Mouse (Mus musculus): ENCODE measurements around the gene Lmod1. TPM values are rescaled to one million over a fixed set of nuclear protein-coding genes. Genes with fewer than 3 reads are reported as not detected.
"Not testable (repeated sequence)": the region's sequence is repeated elsewhere in the genome, so short reads cannot be mapped to it uniquely, and the experiment has no call there.

Gene Lmod1
- polyA plus RNA-seq, 1 experiment from 2014 or later, result 0.41 TPM

GRCm38 (mm10) chr1:135381560-135381959 is 57.0 kb downstream of the Lmod1 start:
- WGBS, result 62% methylated on average over 6 of the region's 6 CpGs

GRCm38 (mm10) chr1:135384171-135384570 is 59.6 kb downstream of the Lmod1 start:
- no peak for ATAC-seq (replicated peaks)
- H3K9ac ChIP-seq, result no peak overlapping the region
- H3K9me3 ChIP-seq, result no peaks in the 10 kb centered on the region
- H3K36me3 ChIP-seq (replicated peaks), result peaks cover 49% of the 10 kb centered on the region
- H3K4me1 ChIP-seq, result no peaks in the 10 kb centered on the region
- H3K27ac ChIP-seq, result no peak overlapping the region
- no peaks in the 10 kb centered on the region for H3K27me3 ChIP-seq (replicated peaks)
- WGBS, result 96% methylated on average over 5 of the region's 5 CpGs
- no peak overlapping the region for H3K4me2 ChIP-seq
- H3K4me3 ChIP-seq, result no peak overlapping the region

More at GRCm38 (mm10) chr1:135381560-135381959, 57.0 kb downstream of the Lmod1 start:
- not testable (repeated sequence) for H3K27me3 ChIP-seq (replicated peaks); H3K27ac ChIP-seq; H3K4me2 ChIP-seq; H3K4me3 ChIP-seq; H3K9ac ChIP-seq; ATAC-seq (replicated peaks); H3K9me3 ChIP-seq; H3K4me1 ChIP-seq
- H3K36me3 ChIP-seq (replicated peaks), result peaks cover 29% of the 10 kb centered on the region

- no peak overlapping the region for H3K4me2 ChIP-seq
- H3K36me3 ChIP-seq (replicated peaks), result peaks cover 57% of the 10 kb centered on the region
- H3K9me3 ChIP-seq, result no peaks in the 10 kb centered on the region
- no peaks in the 10 kb centered on the region for H3K4me1 ChIP-seq
- no peaks in the 10 kb centered on the region for H3K27me3 ChIP-seq (replicated peaks)
- no peak overlapping the region for H3K27ac ChIP-seq
- WGBS, result 91% methylated on average over 9 of the region's 9 CpGs
- H3K9ac ChIP-seq, result no peak overlapping the region
- H3K4me3 ChIP-seq, result no peak overlapping the region
- no peak for ATAC-seq (replicated peaks)
These were observed 60.6 kb downstream of the Lmod1 start for GRCm38 (mm10) chr1:135385161-135385560.

GRCm38 (mm10) chr1:135399466-135399865 is 74.9 kb downstream of the Lmod1 start:
- H3K36me3 ChIP-seq (replicated peaks), result peaks cover 56% of the 10 kb centered on the region
- no peaks in the 10 kb centered on the region for H3K9me3 ChIP-seq
- H3K4me2 ChIP-seq, result no peak overlapping the region
- H3K4me1 ChIP-seq, result no peaks in the 10 kb centered on the region
- ATAC-seq (replicated peaks), result no peak
- H3K27me3 ChIP-seq (replicated peaks), result no peaks in the 10 kb centered on the region
- 96% methylated on average over 5 of the region's 5 CpGs for WGBS
- H3K9ac ChIP-seq, result no peak overlapping the region
- H3K4me3 ChIP-seq, result no peak overlapping the region
- no peak overlapping the region for H3K27ac ChIP-seq

GRCm38 (mm10) chr1:135401452-135402110 is 77.0 kb downstream of the Lmod1 start:
- H3K27ac ChIP-seq, result no peak overlapping the region
- no peak overlapping the region for H3K4me3 ChIP-seq
- H3K27me3 ChIP-seq (replicated peaks), result no peaks in the 10 kb centered on the region
- no peak for ATAC-seq (replicated peaks)
- H3K4me2 ChIP-seq, result no peak overlapping the region
- WGBS, result 96% methylated on average over 3 of the region's 3 CpGs
- no peaks in the 10 kb centered on the region for H3K9me3 ChIP-seq
- no peaks in the 10 kb centered on the region for H3K4me1 ChIP-seq
- no peak overlapping the region for H3K9ac ChIP-seq
- peaks cover 63% of the 10 kb centered on the region for H3K36me3 ChIP-seq (replicated peaks)

GRCm38 (mm10) chr1:135405356-135405755 is 80.7 kb downstream of the Lmod1 start:
- Histone ChIP-seq H3K4me2 (no peak overlapping the region), H3K27ac (no peak overlapping the region), H3K27me3 (replicated peaks) (no peaks in the 10 kb centered on the region), H3K4me1 (no peaks in the 10 kb centered on the region), H3K9me3 (no peaks in the 10 kb centered on the region), H3K4me3 (no peak overlapping the region), H3K9ac (no peak overlapping the region), H3K36me3 (replicated peaks) (peaks cover 77% of the 10 kb centered on the region)
- no peak for ATAC-seq (replicated peaks)
- 84% methylated on average over 7 of the region's 7 CpGs for WGBS

GRCm38 (mm10) chr1:135408973-135409372 is 84.4 kb downstream of the Lmod1 start:
- Histone ChIP-seq H3K27ac (no peak overlapping the region), H3K4me2 (no peak overlapping the region), H3K9me3 (no peaks in the 10 kb centered on the region), H3K4me1 (no peaks in the 10 kb centered on the region), H3K9ac (no peak overlapping the region), H3K27me3 (replicated peaks) (no peaks in the 10 kb centered on the region), H3K4me3 (no peak overlapping the region), H3K36me3 (replicated peaks) (peaks cover 70% of the 10 kb centered on the region)
- ATAC-seq (replicated peaks), result no peak
- 98% methylated on average over 4 of the region's 4 CpGs for WGBS

- no peak overlapping the region for H3K27ac ChIP-seq
- peaks cover 68% of the 10 kb centered on the region for H3K36me3 ChIP-seq (replicated peaks)
- no peaks in the 10 kb centered on the region for H3K4me1 ChIP-seq
- no peaks in the 10 kb centered on the region for H3K27me3 ChIP-seq (replicated peaks)
- no peak overlapping the region for H3K4me3 ChIP-seq
- no peak overlapping the region for H3K9ac ChIP-seq
- H3K9me3 ChIP-seq, result no peaks in the 10 kb centered on the region
- WGBS, result 70% methylated on average over 2 of the region's 2 CpGs
- H3K4me2 ChIP-seq, result no peak overlapping the region
- ATAC-seq (replicated peaks), result no peak
These were observed 86.4 kb downstream of the Lmod1 start for GRCm38 (mm10) chr1:135410967-135411366.

- Histone ChIP-seq H3K36me3 (replicated peaks) (peaks cover 70% of the 10 kb centered on the region), H3K27me3 (replicated peaks) (no peaks in the 10 kb centered on the region), H3K27ac (no peak overlapping the region), H3K4me3 (no peak overlapping the region), H3K9ac (no peak overlapping the region), H3K4me1 (no peaks in the 10 kb centered on the region), H3K4me2 (no peak overlapping the region), H3K9me3 (no peaks in the 10 kb centered on the region)
- no peak for ATAC-seq (replicated peaks)
- 75% methylated on average over 4 of the region's 4 CpGs for WGBS
These were observed 87.5 kb downstream of the Lmod1 start for GRCm38 (mm10) chr1:135412130-135412529.

- H3K9ac ChIP-seq, result no peak overlapping the region
- H3K27ac ChIP-seq, result no peak overlapping the region
- H3K4me3 ChIP-seq, result no peak overlapping the region
- H3K27me3 ChIP-seq (replicated peaks), result no peaks in the 10 kb centered on the region
- H3K9me3 ChIP-seq, result no peaks in the 10 kb centered on the region
- H3K36me3 ChIP-seq (replicated peaks), result peaks cover 68% of the 10 kb centered on the region
- ATAC-seq (replicated peaks), result no peak
- no peak overlapping the region for H3K4me2 ChIP-seq
- H3K4me1 ChIP-seq, result no peaks in the 10 kb centered on the region
These were observed 89.4 kb downstream of the Lmod1 start for GRCm38 (mm10) chr1:135413996-135414395.

Other genes starting within 250 kb of the Lmod1 start
- 0.77 and 1.0 TPM in 2 replicates for gene Lgr6, start 219.5 kb upstream of the Lmod1 start, polyA plus RNA-seq (2015; fragmentation: Nextera tagmentation; extraction: Ambion mirVana)
- gene Ptpn7, start 192.1 kb upstream of the Lmod1 start, polyA plus RNA-seq (2015; fragmentation: Nextera tagmentation; extraction: Ambion mirVana), result 0.34 and 0.50 TPM in 2 replicates
- 401 and 406 TPM in 2 replicates for gene Arl8a, start 178.0 kb upstream of the Lmod1 start, polyA plus RNA-seq (2015; fragmentation: Nextera tagmentation; extraction: Ambion mirVana)
- gene Gpr37l1, start 157.1 kb upstream of the Lmod1 start, polyA plus RNA-seq (2015; fragmentation: Nextera tagmentation; extraction: Ambion mirVana), result 0.87 and 1.2 TPM in 2 replicates
- gene Elf3, start 66.2 kb upstream of the Lmod1 start, polyA plus RNA-seq (2015; fragmentation: Nextera tagmentation; extraction: Ambion mirVana), result 0.15 and 0.19 TPM in 2 replicates
- 103 and 107 TPM in 2 replicates for gene Rnpep, start 40.7 kb upstream of the Lmod1 start, polyA plus RNA-seq (2015; fragmentation: Nextera tagmentation; extraction: Ambion mirVana)
- gene Timm17a, start 11.0 kb upstream of the Lmod1 start, polyA plus RNA-seq (2015; fragmentation: Nextera tagmentation; extraction: Ambion mirVana), result 135 and 138 TPM in 2 replicates
- gene Shisa4, start 50.4 kb downstream of the Lmod1 start, polyA plus RNA-seq (2015; fragmentation: Nextera tagmentation; extraction: Ambion mirVana), result 108 and 112 TPM in 2 replicates
- gene Ipo9, start 105.7 kb downstream of the Lmod1 start, polyA plus RNA-seq (2015; fragmentation: Nextera tagmentation; extraction: Ambion mirVana), result 119 and 121 TPM in 2 replicates

Data from midbrain, embryonic 15.5 days (tissue).